Mouse (Mus musculus): Measurements from ENCODE around the gene Tac2. TPM values are rescaled to one million over a fixed set of nuclear protein-coding genes. Genes with fewer than 3 reads are reported as not detected.

The Tac2 gene
- polyA plus RNA-seq, 1 experiment from 2014 or later, result 4.5 TPM

DNA sequence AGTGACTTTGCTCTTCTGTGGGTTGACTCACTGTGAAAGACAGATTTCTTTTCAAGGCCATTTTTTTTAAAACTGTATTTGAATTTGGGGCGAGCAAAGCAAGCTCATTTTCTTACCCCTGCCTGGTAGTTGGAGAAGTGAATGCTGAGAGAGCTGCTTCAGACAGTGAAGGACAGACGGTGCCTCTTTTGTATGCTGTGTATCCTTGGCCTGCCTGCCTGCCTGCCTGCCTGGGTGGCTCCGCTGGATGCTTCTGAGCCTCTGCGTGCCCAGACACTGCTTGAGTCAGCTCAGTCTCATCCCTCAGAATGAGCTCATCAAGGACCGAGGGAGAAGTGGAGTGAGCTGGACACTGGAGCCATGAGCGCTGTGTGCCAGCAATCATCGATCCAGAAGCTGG is 25.3 kb upstream of the Tac2 start:
- H3K36me3 ChIP-seq, result peaks cover 6% of the 10 kb centered on the region; the same call in 1 of the 2 replicates
- no peak overlapping the region for H3K9ac ChIP-seq (replicated peaks)
- H3K4me3 ChIP-seq, result no peak overlapping the region
- no peak for ATAC-seq (replicated peaks)
- no peaks in the 10 kb centered on the region for H3K27me3 ChIP-seq
- no peaks in the 10 kb centered on the region for H3K9me3 ChIP-seq
- 92% methylated on average over 7 of the region's 7 CpGs for WGBS
- H3K4me2 ChIP-seq (replicated peaks), result no peak overlapping the region
- no peaks in the 10 kb centered on the region for H3K4me1 ChIP-seq
- no peak overlapping the region for H3K27ac ChIP-seq (replicated peaks)

DNA sequence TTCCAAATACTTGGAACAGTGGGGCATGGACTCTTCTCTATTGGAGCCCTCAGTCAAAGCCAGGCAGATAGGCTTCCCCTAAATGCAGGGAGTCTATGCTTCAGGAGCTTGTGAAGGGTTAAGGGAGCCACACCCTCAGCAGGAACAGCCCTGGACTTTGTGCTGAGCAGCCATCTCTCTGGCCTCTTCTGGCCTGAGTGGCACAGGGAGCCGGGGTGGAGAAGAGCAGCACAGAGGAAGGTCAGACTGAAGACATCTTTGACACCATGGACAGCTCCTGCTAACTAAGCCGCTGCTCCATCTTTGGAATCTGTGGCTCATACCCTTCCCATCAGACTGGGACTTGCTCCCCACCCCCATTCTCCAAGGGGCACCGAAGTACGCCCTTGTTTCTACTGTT is 21.0 kb upstream of the Tac2 start:
- WGBS, result 46% methylated on average over 4 of the region's 4 CpGs
- no peak overlapping the region for H3K4me2 ChIP-seq (replicated peaks)

GRCm38 (mm10) chr10:127704293-127704692 is 20.0 kb upstream of the Tac2 start:
- 61% methylated on average over 2 of the region's 2 CpGs for WGBS
- Histone ChIP-seq H3K27ac (replicated peaks) (no peak overlapping the region), H3K9ac (replicated peaks) (no peak overlapping the region), H3K4me1 (no peaks in the 10 kb centered on the region), H3K4me3 (no peak overlapping the region), H3K9me3 (no peaks in the 10 kb centered on the region), H3K36me3 (no peaks in the 10 kb centered on the region), H3K27me3 (no peaks in the 10 kb centered on the region), H3K4me2 (replicated peaks) (no peak overlapping the region)
- ATAC-seq (replicated peaks), result no peak

More for the DNA sequence above, 21.0 kb upstream of the Tac2 start:
- H3K36me3 ChIP-seq, result no peaks in the 10 kb centered on the region
- no peaks in the 10 kb centered on the region for H3K4me1 ChIP-seq
- H3K4me3 ChIP-seq, result no peak overlapping the region
- H3K9me3 ChIP-seq, result no peaks in the 10 kb centered on the region
- no peak overlapping the region for H3K27ac ChIP-seq (replicated peaks)
- H3K27me3 ChIP-seq, result no peaks in the 10 kb centered on the region
- no peak overlapping the region for H3K9ac ChIP-seq (replicated peaks)
- no peak for ATAC-seq (replicated peaks)

DNA sequence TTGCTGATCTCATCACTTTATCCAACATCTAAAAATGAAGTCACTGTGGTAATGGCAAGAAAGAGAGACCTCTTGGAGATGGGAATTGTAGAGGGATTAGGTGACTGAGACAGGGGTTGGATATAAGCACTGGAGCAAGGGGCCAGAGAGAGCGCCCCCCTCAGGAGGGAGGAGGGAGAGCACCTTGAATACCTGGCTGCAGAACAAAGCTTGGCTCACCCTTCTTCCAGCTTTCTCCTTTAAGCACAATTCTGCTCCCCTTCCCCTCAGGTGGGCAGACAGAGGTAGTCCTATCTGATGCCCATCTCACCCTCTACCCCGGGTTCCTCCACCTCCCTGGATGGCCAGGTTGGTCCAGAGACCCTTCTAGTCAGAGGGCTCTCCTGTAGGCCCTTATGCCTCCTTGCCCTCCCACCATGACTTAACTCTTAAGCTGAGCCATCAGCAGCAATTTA is 19.5 kb upstream of the Tac2 start, which contains the start of gene Myo1a:
TSS of gene Myo1a (plus strand) at position 405 of the 455 bp plus-strand sequence.
- Histone ChIP-seq H3K27me3 (no peaks in the 10 kb centered on the region), H3K4me1 (no peaks in the 10 kb centered on the region), H3K4me2 (replicated peaks) (no peak within 1 kb of the TSS), H3K36me3 (no peaks in the 10 kb centered on the region), H3K4me3 (no peak within 1 kb of the TSS), H3K9ac (replicated peaks) (no peak within 1 kb of the TSS), H3K27ac (replicated peaks) (no peak within 1 kb of the TSS), H3K9me3 (no peaks in the 10 kb centered on the region)
- no peak for ATAC-seq (replicated peaks)
- 75% methylated on average over 2 of the region's 2 CpGs for WGBS

DNA sequence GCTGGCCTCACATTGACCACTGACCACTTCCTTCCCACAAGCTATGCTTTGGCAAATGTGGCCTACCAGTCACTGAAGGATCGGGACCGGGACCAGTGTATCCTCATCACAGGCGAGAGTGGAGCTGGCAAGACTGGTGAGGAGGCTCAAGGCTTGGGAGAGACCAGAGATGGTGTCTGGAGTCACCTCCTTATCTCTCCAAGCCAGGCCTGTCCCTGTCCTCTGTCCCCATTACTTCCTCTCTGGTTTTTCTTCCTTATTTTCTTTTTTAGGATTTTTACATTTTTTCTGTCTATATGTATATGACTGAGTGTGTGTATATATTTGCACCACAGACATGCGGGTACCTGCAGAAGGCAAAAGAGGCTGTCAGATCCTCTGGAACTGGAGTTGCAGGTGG is 18.5 kb upstream of the Tac2 start:
- Histone ChIP-seq H3K36me3 (no peaks in the 10 kb centered on the region), H3K27ac (replicated peaks) (no peak overlapping the region), H3K27me3 (no peaks in the 10 kb centered on the region), H3K4me1 (no peaks in the 10 kb centered on the region), H3K9ac (replicated peaks) (no peak overlapping the region), H3K9me3 (no peaks in the 10 kb centered on the region), H3K4me2 (replicated peaks) (no peak overlapping the region), H3K4me3 (no peak overlapping the region)
- ATAC-seq (replicated peaks), result no peak
- WGBS, result 93% methylated on average over 4 of the region's 4 CpGs

DNA sequence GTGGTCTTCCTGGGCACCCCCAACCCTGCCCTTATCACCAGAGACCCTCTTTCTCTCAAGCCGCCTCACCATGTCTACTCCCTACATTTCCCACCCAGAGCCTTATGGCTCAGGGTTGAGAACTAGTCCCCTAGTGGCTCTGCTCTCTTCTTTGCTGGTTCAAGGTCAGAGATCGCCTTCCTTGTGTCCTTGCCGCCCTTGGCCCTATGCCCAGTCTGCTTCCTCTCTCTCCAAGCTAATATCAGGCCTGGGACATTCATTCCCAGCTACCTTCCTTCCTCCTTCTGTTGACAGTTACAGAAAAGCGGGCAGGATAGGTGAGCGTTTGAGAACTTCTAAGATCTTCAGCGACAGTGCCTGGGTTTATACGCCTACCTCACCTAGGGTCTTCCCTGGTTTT is 16.6 kb upstream of the Tac2 start:
- H3K27ac ChIP-seq (replicated peaks), result no peak overlapping the region
- ATAC-seq (replicated peaks), result no peak
- H3K9ac ChIP-seq (replicated peaks), result no peak overlapping the region
- 89% methylated on average over 7 of the region's 7 CpGs for WGBS
- no peaks in the 10 kb centered on the region for H3K4me1 ChIP-seq
- no peaks in the 10 kb centered on the region for H3K36me3 ChIP-seq
- no peaks in the 10 kb centered on the region for H3K27me3 ChIP-seq
- H3K9me3 ChIP-seq, result no peaks in the 10 kb centered on the region
- H3K4me3 ChIP-seq, result no peak overlapping the region
- H3K4me2 ChIP-seq (replicated peaks), result no peak overlapping the region

DNA sequence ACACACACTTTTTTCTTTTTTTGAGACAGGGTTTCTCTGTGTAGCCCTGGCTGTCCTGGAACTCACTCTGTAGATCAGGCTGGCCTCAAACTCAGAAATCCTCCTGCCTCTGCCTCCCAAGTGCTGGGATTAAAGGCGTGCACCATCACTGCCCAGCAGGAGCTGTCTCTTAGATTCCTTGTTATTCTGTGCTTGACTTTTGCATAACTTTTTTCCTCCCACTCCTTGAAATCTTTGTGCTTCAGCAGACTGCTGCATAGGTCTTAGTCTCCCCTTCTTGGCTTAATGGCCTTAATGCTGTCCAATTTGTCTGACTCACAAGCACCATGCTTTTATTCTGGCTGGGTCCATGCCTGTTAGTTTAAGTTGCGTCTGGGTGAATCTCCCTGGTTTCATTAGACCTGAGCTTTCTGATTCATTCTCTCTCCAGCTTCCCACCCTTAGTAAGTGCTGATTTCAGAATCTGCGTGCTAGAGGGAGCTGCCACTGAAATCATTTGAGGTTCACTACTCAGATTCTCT is 15.4 kb upstream of the Tac2 start:
- H3K4me1 ChIP-seq, result no peaks in the 10 kb centered on the region
- no peak overlapping the region for H3K27ac ChIP-seq (replicated peaks)
- no peaks in the 10 kb centered on the region for H3K36me3 ChIP-seq
- no peak overlapping the region for H3K4me3 ChIP-seq
- H3K27me3 ChIP-seq, result no peaks in the 10 kb centered on the region
- no peak overlapping the region for H3K9ac ChIP-seq (replicated peaks)
- H3K9me3 ChIP-seq, result no peaks in the 10 kb centered on the region
- no peak overlapping the region for H3K4me2 ChIP-seq (replicated peaks)
- ATAC-seq (replicated peaks), result no peak
- WGBS, result 76% methylated on average over 3 of the region's 3 CpGs

DNA sequence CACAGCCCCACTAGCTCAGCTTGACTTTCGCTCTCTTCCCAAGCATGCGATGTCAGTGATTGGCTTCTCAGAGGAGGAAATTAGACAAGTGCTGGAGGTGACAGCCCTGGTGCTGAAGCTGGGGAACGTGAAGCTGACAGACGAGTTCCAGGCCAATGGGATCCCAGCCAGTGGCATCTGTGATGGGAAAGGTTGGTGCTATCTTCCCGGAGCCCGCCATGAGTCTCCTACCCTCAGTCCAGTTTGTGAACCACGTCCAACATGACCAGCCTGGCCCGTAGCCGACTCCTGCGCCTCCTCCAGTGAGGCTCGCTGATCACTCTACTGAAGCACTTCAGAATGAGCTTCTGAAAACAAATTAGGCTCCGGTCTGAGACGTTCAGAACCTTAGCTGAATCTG is 13.9 kb upstream of the Tac2 start:
- no peak for ATAC-seq (replicated peaks)
- Histone ChIP-seq H3K27me3 (no peaks in the 10 kb centered on the region), H3K36me3 (no peaks in the 10 kb centered on the region), H3K9ac (replicated peaks) (no peak overlapping the region), H3K4me3 (no peak overlapping the region), H3K9me3 (no peaks in the 10 kb centered on the region), H3K4me2 (replicated peaks) (no peak overlapping the region), H3K27ac (replicated peaks) (no peak overlapping the region), H3K4me1 (no peaks in the 10 kb centered on the region)
- 83% methylated on average over 13 of the region's 13 CpGs for WGBS

GRCm38 (mm10) chr10:127712736-127713135 is 11.5 kb upstream of the Tac2 start:
- Histone ChIP-seq H3K4me3 (no peak overlapping the region), H3K4me1 (no peaks in the 10 kb centered on the region), H3K36me3 (no peaks in the 10 kb centered on the region), H3K9me3 (no peaks in the 10 kb centered on the region), H3K4me2 (replicated peaks) (no peak overlapping the region), H3K9ac (replicated peaks) (no peak overlapping the region), H3K27ac (replicated peaks) (no peak overlapping the region), H3K27me3 (no peaks in the 10 kb centered on the region)
- peak; percentile 29; the same call in 1 of the 2 replicates for ATAC-seq (replicated peaks)
- 71% methylated on average over 6 of the region's 6 CpGs for WGBS

DNA sequence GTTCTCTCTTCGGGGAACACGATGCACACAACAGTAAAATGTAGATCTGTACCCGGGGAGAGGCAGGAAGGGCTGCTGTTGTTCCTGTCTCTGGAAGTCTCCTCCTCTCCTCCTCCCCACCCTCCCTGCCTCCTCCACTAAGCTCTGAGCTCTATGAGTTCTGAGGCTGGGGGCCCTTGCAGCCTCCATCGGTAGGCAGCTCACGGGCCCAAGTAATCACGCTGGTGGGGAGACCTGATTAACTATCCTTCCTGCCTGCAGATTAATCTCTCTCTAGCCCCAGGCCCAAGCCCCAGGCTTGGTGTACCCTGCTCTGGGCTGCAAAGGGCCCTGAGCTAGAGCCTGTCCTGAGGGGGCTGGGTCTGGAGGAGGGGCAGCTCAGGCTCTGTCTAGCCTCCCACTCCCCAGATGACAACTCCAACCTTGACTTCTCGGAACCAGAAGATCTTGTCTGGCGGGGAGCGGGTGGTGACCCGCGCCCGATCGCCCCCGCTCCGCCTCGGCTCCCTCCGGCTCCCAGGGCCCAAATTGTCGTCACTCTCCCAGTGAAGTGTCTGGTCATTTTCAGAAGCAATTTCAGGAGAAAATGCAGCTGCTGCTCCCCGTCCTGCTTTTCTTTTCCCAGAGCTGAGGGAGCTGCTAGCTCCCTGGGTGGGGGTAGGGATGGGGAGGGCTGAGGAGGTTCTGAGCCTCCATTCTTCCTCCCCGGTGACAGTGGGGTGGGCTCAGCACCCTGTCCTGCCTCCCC is 2.4 kb upstream of the Tac2 start:
- peak overlapping the region; percentile 29 for H3K4me2 ChIP-seq (replicated peaks)

DNA sequence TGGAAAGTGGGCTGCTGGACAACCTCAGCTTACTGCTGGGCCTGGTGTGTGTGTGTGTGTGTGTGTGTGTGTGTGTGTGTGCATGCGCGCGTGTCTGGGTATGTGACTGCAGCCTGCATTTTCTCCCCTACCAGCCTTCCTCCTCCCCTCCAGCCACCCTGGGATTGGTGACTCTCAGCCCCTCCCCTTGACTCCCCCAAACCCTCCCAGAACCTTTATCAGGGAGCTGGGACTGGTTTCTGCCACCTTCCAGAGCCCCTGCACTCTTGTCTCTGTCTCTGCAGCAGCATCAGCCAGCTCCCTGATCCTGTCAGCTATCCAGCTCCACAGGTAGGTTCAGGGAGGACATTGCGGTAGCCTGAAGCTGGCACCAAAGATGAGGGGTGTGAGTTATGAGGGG is 858 bp downstream of the Tac2 start:
- Histone ChIP-seq H3K9ac (replicated peaks) (no peak overlapping the region), H3K4me1 (peaks cover 16% of the 10 kb centered on the region), H3K4me3 (no peak overlapping the region), H3K36me3 (no peaks in the 10 kb centered on the region), H3K27me3 (no peaks in the 10 kb centered on the region; the same call in 1 of the 2 replicates), H3K27ac (replicated peaks) (no peak overlapping the region), H3K9me3 (no peaks in the 10 kb centered on the region), H3K4me2 (replicated peaks) (no peak overlapping the region)
- no peak for ATAC-seq (replicated peaks)
- WGBS, result 92% methylated on average over 4 of the region's 4 CpGs

More for the DNA sequence above, 2.4 kb upstream of the Tac2 start:
- H3K4me1 ChIP-seq, result peaks cover 12% of the 10 kb centered on the region
- no peaks in the 10 kb centered on the region for H3K36me3 ChIP-seq
- H3K27ac ChIP-seq (replicated peaks), result no peak overlapping the region
- no peaks in the 10 kb centered on the region for H3K9me3 ChIP-seq
- H3K27me3 ChIP-seq, result no peaks in the 10 kb centered on the region; the same call in 1 of the 2 replicates
- no peak overlapping the region for H3K4me3 ChIP-seq
- ATAC-seq (replicated peaks), result no peak
- 0 out of 2 replicates have a peak overlapping the region, but pooled peaks have one; percentile 16 for H3K9ac ChIP-seq (replicated peaks)
- WGBS, result 16% methylated on average over 20 of the region's 20 CpGs

DNA sequence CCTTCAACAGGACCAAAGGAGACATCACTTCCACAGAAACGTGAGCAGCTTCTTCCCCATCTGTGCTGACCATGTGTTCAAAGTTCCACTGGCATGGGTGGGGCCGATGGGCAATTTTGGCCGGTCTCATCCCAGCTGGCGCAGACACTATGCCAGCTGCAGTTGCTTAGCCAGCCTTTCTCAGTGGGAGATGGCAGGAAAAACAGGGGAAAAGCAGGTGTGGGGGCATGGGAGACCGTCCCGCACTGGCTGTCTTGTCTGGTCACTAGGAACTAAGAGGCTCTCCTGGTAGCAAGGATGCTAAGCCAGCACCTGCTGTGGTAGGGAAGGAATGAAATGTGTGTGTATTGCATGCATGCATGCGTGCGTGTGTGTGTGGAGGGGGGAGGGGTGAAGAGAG is 4.2 kb downstream of the Tac2 start:
- Histone ChIP-seq H3K9ac (replicated peaks) (no peak overlapping the region), H3K4me2 (replicated peaks) (no peak overlapping the region), H3K27ac (replicated peaks) (no peak overlapping the region), H3K4me1 (peaks cover 15% of the 10 kb centered on the region), H3K27me3 (0 out of 2 replicates have a peak, but pooled peaks cover under 1% of the 10 kb centered on the region), H3K36me3 (no peaks in the 10 kb centered on the region), H3K4me3 (no peak overlapping the region), H3K9me3 (no peaks in the 10 kb centered on the region)
- ATAC-seq (replicated peaks), result no peak
- WGBS, result 69% methylated on average over 8 of the region's 8 CpGs

All from forebrain, embryonic 15.5 days (tissue).